Mouse (Mus musculus) thymus, adult 2 months (tissue): ENCODE measurements around the gene Slc45a3.

Experiments
- CTCF ChIP-seq: fragments of 200-500 bp; IDR thresholded peaks from 2 replicates; pipeline ENCODE4 v1.5.1; 2012; ENCODE audit warnings: mild to moderate bottlenecking, control low read depth, low read length, moderate library complexity, borderline replicate concordance; ENCODE audit not compliant: control insufficient read depth, poor library complexity, insufficient read depth; ENCODE audit errors: extremely low read depth
- POLR2A ChIP-seq: fragments of 200-500 bp; IDR thresholded peaks from 2 replicates; pipeline ENCODE4 v1.6.1; 2012; ENCODE audit warnings: mild to moderate bottlenecking, low read length, control low read depth, moderate library complexity; ENCODE audit not compliant: control insufficient read depth, poor library complexity, insufficient read depth; ENCODE audit errors: extremely low read depth

- no peak for TF ChIP-seq POLR2A
- no peak for TF ChIP-seq CTCF
Observed at GRCm38 (mm10) chr1:131970661-131971520, 8.1 kb downstream of the Slc45a3 start.
